Mouse (Mus musculus) embryonic facial prominence, embryonic 11.5 days (tissue): ENCODE measurements around the gene Ppm1n. TPM values are rescaled to one million over a fixed set of nuclear protein-coding genes. Genes with fewer than 3 reads are reported as not detected.

ENCODE experiments used
- ATAC-seq: fragments of 200-750 bp; cut with Nextera tagmentation; replicated peaks from 2 replicates; pipeline ENCODE4 v1.8.0; 2017; ENCODE audit warnings: low read depth; ENCODE audit not compliant: insufficient number of reproducible peaks, low FRiP score, low TSS enrichment
- DNase-seq: peaks from one replicate; pipeline ENCODE4 v3.0.0-alpha.2; 2015; ENCODE audit warnings: low spot score
- H3K27ac ChIP-seq: fragments of 300-500 bp; sonication (generic); replicated peaks from 2 replicates; pipeline ENCODE4 v1.5.1; 2014; ENCODE audit warnings: mild to moderate bottlenecking, low read depth, low read length, control low read depth
- H3K27me3 ChIP-seq: fragments of 300-500 bp; sonication (generic); 2 replicates; pipeline ENCODE4 v1.6.1; 2014; ENCODE audit warnings: mild to moderate bottlenecking, low read length, moderate library complexity, mixed read lengths; ENCODE audit not compliant: control insufficient read depth, insufficient read depth
- H3K36me3 ChIP-seq: fragments of 300-500 bp; sonication (generic); replicated peaks from 2 replicates; pipeline ENCODE4 v1.6.1; 2014; ENCODE audit warnings: low read depth, mild to moderate bottlenecking, low read length, moderate library complexity, mixed read lengths; ENCODE audit not compliant: control insufficient read depth, insufficient read depth
- H3K4me1 ChIP-seq: fragments of 300-500 bp; sonication (generic); 2 replicates; pipeline ENCODE4 v1.6.1; 2014; ENCODE audit warnings: low read length, mixed read lengths; ENCODE audit not compliant: control insufficient read depth, insufficient read depth
- H3K4me2 ChIP-seq: fragments of 300-500 bp; sonication (generic); 2 replicates; pipeline ENCODE4 v1.6.1; 2014; ENCODE audit warnings: low read depth, mild to moderate bottlenecking, control low read depth, low read length, moderate library complexity
- H3K4me3 ChIP-seq: fragments of 300-500 bp; sonication (generic); 2 replicates; pipeline ENCODE4 v1.5.1; 2014; ENCODE audit warnings: low read depth, low read length, control low read depth
- H3K9ac ChIP-seq: fragments of 300-500 bp; sonication (generic); replicated peaks from 2 replicates; pipeline ENCODE4 v1.6.1; 2014; ENCODE audit warnings: mild to moderate bottlenecking, control low read depth, low read length
- H3K9me3 ChIP-seq: fragments of 300-500 bp; sonication (generic); replicated peaks from 2 replicates; pipeline ENCODE4 v1.6.1; 2016; ENCODE audit warnings: mild to moderate bottlenecking, low read length, inconsistent platforms, mixed read lengths; ENCODE audit not compliant: control insufficient read depth
- WGBS: fragments of 180-500 bp; shearing (Covaris S2); extraction: QIAGEN DNeasy Blood & Tissue Kit; methylation state at CpG from one replicate; pipeline ENCODE4 v1.1.7; 2014; 5-methylcytosine and 5-hydroxymethylcytosine counted together
- polyA plus RNA-seq: library from polyadenylated mRNA; unstranded; fragments of >200 nt; fragmentation: Nextera tagmentation; extraction: Ambion mirVana; gene quantifications from 2 replicates; pipeline ENCODE4 v1.2.1, GENCODE M21; 2014

The Ppm1n gene
- polyA plus RNA-seq, 1 experiment from 2014 or later: not detected

DNA sequence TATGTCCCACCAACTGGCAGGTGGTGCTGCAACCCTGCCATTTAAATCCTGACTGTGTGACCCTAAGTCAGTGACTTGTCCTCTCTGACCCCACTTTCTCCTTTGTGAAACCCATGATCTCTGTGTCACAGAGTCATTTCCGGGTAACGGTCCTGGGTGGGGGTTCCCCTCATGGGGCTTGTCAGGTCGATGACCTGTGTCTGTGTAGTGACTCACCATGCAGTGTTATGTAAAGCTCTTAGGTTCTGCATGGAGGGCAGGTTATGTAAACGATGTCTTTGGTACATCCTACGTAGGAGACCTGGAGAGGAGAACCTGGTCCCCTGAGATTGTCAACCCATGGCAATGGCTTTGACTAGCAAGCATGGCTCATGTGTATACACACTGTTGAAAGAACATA, 41.6 kb upstream of the Ppm1n start:
- WGBS: 61% methylated on average over 5 of the region's 5 CpGs
- H3K4me2 ChIP-seq: no peak overlapping the region
- DNase-seq: no peak
- H3K9ac ChIP-seq: no peak overlapping the region
- no peaks in the 10 kb centered on the region for H3K4me1 ChIP-seq
- H3K9me3 ChIP-seq: no peaks in the 10 kb centered on the region
- no peak overlapping the region for H3K27ac ChIP-seq
- H3K27me3 ChIP-seq: no peaks in the 10 kb centered on the region
- H3K4me3 ChIP-seq: no peak overlapping the region
- ATAC-seq: no peak
- no peaks in the 10 kb centered on the region for H3K36me3 ChIP-seq

DNA sequence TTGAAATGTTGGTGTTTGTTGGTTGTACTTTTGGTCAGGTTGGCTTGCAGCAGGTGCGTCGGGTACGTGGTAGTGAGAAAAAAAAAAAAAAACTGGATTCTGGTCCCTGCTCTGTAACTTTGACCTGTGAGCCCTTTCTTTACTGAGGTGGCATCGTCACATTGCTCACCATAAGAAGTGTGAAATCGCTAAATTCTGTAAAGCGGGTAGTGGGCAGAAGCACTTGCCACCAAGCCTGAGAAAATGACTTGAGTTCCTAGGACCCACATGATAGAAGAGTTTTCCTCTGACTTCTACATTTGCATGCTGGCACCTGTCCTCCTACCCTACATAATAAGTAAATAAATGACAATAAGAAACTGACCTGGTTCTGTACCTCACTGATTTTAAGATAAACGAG, 40.8 kb upstream of the Ppm1n start:
- WGBS: 48% methylated on average over 7 of the region's 7 CpGs
- no peaks in the 10 kb centered on the region for H3K4me1 ChIP-seq
- H3K27ac ChIP-seq: no peak overlapping the region
- H3K36me3 ChIP-seq: no peaks in the 10 kb centered on the region
- no peak for DNase-seq
- no peak overlapping the region for H3K9ac ChIP-seq
- H3K9me3 ChIP-seq: no peaks in the 10 kb centered on the region
- no peaks in the 10 kb centered on the region for H3K27me3 ChIP-seq
- H3K4me3 ChIP-seq: no peak overlapping the region
- ATAC-seq: no peak
- H3K4me2 ChIP-seq: no peak overlapping the region

DNA sequence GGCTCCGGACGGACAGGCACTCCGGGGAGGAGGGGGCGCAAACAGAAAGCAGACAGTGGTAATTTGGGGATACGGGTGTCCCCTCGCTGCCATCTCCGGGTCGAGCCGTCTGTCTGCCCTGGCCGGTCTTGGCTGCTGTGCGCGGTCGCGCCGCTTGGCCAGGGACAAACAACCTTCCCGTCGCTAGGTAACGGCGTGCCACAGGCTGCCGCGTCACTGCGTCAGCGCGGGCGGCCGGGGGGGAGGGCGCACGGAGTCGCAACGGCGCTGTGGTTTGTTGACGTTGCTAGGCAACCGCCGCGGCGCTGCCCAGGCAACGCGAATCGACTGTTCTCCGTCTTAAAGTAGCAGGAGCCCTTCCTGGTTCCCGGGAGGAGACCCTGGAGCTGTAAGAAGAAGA, 40.0 kb upstream of the Ppm1n start:
- Histone ChIP-seq H3K36me3 (no peaks in the 10 kb centered on the region), H3K4me1 (no peaks in the 10 kb centered on the region), H3K9me3 (no peaks in the 10 kb centered on the region), H3K27ac (no peak overlapping the region), H3K9ac (peak overlapping the region; percentile 35; the same call in 1 of the 2 replicates), H3K4me3 (peak overlapping the region; percentile 30), H3K27me3 (no peaks in the 10 kb centered on the region), H3K4me2 (peak overlapping the region; percentile 62)
- WGBS: under 1% methylated on average over 41 of the region's 41 CpGs
- ATAC-seq (peak; percentile 88), DNase-seq (peak; percentile 98)

DNA sequence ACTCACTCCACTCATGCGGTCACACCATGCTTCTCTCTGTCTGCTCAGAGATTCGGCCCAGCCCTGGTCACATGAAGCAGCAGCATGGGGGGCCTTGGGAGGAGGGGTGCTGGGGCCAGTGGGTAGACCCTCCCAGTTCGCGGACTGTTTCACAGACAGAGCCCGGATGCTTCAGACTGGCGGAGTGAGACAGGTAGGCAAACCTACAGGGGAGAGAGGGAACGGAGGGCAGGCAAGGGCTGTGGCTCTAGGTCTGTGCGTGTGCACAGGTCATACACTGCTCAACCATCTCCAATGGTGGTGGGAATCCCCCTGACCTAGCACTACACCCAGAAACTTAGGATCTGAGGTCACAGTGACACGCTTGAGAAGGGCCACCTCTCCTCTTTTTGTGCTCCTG, 39.6 kb upstream of the Ppm1n start:
- Histone ChIP-seq H3K9me3 (no peaks in the 10 kb centered on the region), H3K4me3 (peak overlapping the region; percentile 30), H3K4me1 (no peaks in the 10 kb centered on the region), H3K27me3 (no peaks in the 10 kb centered on the region), H3K9ac (peak overlapping the region; percentile 35; the same call in 1 of the 2 replicates), H3K36me3 (no peaks in the 10 kb centered on the region), H3K4me2 (peak overlapping the region; percentile 62), H3K27ac (no peak overlapping the region)
- peak; percentile 68 for ATAC-seq
- DNase-seq: no peak
- WGBS: 19% methylated on average over 9 of the region's 9 CpGs

DNA sequence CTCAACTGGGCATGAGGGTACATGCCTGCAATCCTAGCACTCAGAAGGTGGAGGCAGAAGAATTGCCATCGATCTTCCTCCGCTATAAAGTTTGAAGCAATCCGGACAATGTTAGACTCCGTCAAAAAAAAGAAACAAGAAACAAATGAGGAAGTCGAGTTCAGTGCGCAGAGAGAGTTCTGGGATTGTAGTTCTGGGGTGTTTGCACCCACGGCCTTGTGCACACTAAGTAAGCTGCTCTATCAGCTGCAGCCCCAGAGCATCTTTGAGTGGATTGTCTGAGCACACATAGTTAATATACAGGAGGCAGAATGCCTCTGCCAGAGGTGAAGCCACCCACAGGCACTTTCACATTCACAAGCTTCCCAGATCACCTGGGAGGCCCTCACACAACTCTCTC, 38.8 kb upstream of the Ppm1n start:
- Histone ChIP-seq H3K36me3 (no peaks in the 10 kb centered on the region), H3K4me3 (no peak overlapping the region), H3K4me1 (no peaks in the 10 kb centered on the region), H3K9ac (no peak overlapping the region), H3K9me3 (no peaks in the 10 kb centered on the region), H3K4me2 (no peak overlapping the region), H3K27me3 (no peaks in the 10 kb centered on the region), H3K27ac (no peak overlapping the region)
- 84% methylated on average over 7 of the region's 7 CpGs for WGBS
- no peak for DNase-seq
- no peak for ATAC-seq

DNA sequence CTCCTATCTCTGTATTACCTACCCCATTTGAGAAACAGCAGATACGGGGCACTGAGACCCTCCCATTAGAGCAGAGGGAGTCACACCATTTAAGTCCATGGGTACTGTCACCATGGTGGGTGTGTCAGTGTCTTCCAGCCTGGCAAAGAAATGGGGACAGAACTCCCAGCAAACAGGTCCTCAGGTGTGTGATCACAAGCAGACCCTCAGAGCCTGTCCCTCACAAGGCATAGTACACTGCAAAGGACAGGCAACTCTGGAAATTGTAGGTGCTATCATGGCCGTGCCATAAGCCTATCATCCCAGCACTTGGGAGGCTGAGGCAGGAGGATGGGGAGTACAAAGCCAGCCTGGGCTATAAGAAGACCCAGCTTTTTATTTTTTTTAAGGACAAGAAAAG, 38.3 kb upstream of the Ppm1n start:
- WGBS: 74% methylated on average over 2 of the region's 2 CpGs
- no peaks in the 10 kb centered on the region for H3K27me3 ChIP-seq
- no peaks in the 10 kb centered on the region for H3K36me3 ChIP-seq
- no peak overlapping the region for H3K27ac ChIP-seq
- DNase-seq (no peak), ATAC-seq (no peak)
- no peak overlapping the region for H3K9ac ChIP-seq
- H3K4me3 ChIP-seq: no peak overlapping the region
- H3K4me2 ChIP-seq: no peak overlapping the region
- H3K4me1 ChIP-seq: no peaks in the 10 kb centered on the region
- no peaks in the 10 kb centered on the region for H3K9me3 ChIP-seq

DNA sequence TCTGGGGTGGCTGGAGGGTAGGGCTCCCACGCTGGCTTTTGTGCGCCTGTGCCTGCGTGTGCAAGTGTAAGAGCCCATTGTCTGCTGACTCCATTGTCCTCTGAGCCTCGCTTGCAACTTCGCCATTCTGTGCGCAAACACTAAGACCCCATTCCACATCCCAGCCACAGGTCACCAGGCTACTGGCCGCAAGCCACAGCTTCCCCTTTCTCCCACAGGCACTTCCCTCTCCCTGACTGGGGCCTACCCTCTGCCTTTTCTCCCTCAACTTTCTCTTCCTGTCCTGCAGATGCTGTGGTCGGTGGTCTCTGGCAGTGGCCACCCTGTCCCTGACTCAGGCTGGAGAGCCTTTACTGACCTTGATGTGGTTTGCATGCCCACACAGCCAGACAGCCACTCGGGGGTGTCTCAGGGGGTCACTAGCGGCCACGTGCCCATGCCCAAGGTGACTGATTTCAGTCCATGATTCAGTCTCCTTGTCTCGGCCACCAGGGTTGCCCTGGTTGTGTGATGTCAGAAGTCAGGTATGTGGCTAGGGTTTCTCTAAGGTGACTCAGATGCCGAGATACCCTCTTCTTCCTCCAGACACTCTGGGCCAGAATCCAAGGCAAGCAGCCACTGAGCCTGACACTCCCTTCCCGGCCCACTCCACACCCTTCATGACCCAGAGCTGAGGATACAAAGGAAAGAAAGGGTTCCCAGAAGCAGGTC, 36.7 kb upstream of the Ppm1n start:
- Histone ChIP-seq H3K27ac (no peak overlapping the region), H3K4me3 (no peak overlapping the region), H3K9ac (no peak overlapping the region; the same call in 1 of the 2 replicates), H3K9me3 (no peaks in the 10 kb centered on the region), H3K4me2 (no peak overlapping the region; the same call in 1 of the 2 replicates), H3K4me1 (no peaks in the 10 kb centered on the region), H3K27me3 (no peaks in the 10 kb centered on the region), H3K36me3 (no peaks in the 10 kb centered on the region)
- ATAC-seq: no peak
- 57% methylated on average over 14 of the region's 14 CpGs for WGBS
- DNase-seq: no peak

DNA sequence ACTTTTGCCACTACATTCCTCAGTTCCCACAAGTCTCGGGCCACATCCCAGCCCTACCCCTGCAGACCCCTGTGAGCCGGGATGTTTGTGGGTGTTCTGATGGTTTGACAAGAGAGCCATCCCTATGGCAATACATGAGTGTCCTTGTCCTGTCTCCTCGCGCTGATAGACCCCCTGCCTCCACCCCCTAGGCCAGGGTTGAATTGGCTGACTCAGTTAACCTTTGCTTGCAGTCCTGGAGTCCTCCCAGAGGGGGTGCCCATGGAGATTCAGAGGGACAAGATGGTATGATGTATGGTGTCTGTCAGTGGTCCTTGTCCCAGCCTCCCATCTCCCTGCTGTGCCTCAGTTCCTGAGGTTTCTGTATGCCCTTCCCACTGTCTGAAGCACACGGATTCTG, 34.2 kb upstream of the Ppm1n start:
- no peak overlapping the region for H3K27ac ChIP-seq
- no peak overlapping the region for H3K4me3 ChIP-seq
- H3K4me1 ChIP-seq: no peaks in the 10 kb centered on the region
- WGBS: 47% methylated on average over 5 of the region's 5 CpGs
- DNase-seq (no peak), ATAC-seq (no peak)
- H3K27me3 ChIP-seq: no peaks in the 10 kb centered on the region
- no peaks in the 10 kb centered on the region for H3K36me3 ChIP-seq
- H3K4me2 ChIP-seq: no peak overlapping the region
- H3K9ac ChIP-seq: no peak overlapping the region
- H3K9me3 ChIP-seq: no peaks in the 10 kb centered on the region
